In the genomic region with DNA sequence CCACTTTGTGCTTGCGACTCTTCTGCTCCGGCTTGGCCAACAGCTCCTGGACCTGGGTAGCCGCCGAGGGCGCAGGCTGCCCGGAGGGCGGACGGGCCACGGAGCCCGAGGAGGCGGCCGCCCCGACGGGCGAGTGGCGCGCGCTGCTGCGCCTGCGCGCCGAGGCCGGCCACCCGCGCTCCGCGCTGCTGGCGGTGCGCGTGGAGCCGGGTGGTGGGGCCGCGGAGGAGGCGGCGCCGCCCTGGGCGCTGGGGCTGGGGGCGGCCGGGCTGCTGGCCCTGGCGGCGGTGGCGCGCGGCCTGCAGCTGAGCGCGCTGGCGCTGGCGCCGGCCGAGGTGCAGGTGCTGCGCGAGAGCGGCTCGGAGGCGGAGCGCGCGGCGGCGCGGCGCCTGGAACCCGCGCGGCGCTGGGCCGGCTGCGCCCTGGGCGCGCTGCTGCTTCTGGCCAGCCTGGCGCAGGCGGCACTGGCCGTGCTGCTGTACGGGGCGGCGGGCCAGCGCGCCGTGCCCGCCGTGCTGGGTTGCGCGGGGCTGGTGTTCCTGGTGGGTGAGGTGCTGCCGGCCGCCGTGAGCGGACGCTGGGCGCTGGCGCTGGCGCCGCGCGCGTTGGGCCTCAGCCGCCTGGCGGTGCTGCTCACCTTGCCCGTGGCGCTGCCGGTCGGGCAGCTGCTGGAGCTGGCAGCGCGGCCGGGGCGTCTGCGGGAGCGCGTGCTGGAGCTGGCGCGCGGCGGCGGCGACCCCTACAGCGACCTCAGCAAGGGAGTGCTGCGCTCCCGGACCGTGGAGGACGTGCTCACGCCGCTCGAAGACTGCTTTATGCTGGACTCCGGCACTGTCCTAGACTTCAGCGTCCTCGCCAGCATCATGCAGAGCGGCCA, we compare ENCODE assay signal across 7 mouse cellular contexts. TPM values are rescaled to one million over a fixed set of nuclear protein-coding genes. Genes with fewer than 3 reads are reported as not detected.
DNase-seq lines count a peak whose midpoint lies in the region; ATAC-seq and TF ChIP-seq lines count a peak whose summit lies in the region.

No protein-coding gene starts in this region.

- peaks cover 53% of the 10 kb centered on the region for H3K4me1 ChIP-seq in E14TG2a.4 (replicated peaks; ENCODE audit: low read depth, low read length)
- H3K4me1 ChIP-seq in embryonic facial prominence, embryonic 11.5 days (ENCODE audit: control insufficient read depth, insufficient read depth, low read length): no peaks in the 10 kb centered on the region
- H3K4me1 ChIP-seq in heart, postnatal 0 days (ENCODE audit: control insufficient read depth, insufficient read depth): peaks cover 20% of the 10 kb centered on the region
- H3K4me1 ChIP-seq in megakaryocyte, embryonic 14.5 days: peaks cover 27% of the 10 kb centered on the region

- peak overlapping the region; percentile 91 for H3K4me2 ChIP-seq in embryonic facial prominence, embryonic 11.5 days (ENCODE audit: low read depth, low read length)
- H3K4me2 ChIP-seq in heart, postnatal 0 days (ENCODE audit: low read depth, low read length): peak overlapping the region; percentile 99

- peak; percentile 61 for DNase-seq in embryonic facial prominence, embryonic 11.5 days (ENCODE audit: low spot score)
- no peak for DNase-seq in heart, postnatal 0 days (ENCODE audit: low spot score)
- peak; percentile 34 to 60 for DNase-seq in layer of hippocampus, postnatal 36 days
- peak; percentile 23 for DNase-seq in spleen, adult 12 weeks (ENCODE audit: low spot score)

- peak overlapping the region; percentile 96 for H3K27ac ChIP-seq in embryonic facial prominence, embryonic 11.5 days (replicated peaks; ENCODE audit: low read depth, low read length)
- peak overlapping the region; percentile 99 for H3K27ac ChIP-seq in heart, postnatal 0 days (ENCODE audit: low read depth)

- no peaks in the 10 kb centered on the region for H3K27me3 ChIP-seq in E14TG2a.4 (ENCODE audit: insufficient read depth, low read length)
- no peaks in the 10 kb centered on the region for H3K27me3 ChIP-seq in embryonic facial prominence, embryonic 11.5 days (ENCODE audit: control insufficient read depth, insufficient read depth, low read length)
- no peaks in the 10 kb centered on the region for H3K27me3 ChIP-seq in heart, postnatal 0 days (ENCODE audit: control insufficient read depth, insufficient read depth, low read length)
- no peaks in the 10 kb centered on the region for H3K27me3 ChIP-seq in megakaryocyte, embryonic 14.5 days (replicated peaks)

- TF ChIP-seq EP300 in heart, postnatal 0 days (IDR thresholded peaks at IDR 0.05; ENCODE audit: low read depth): no peak

- H3K4me3 ChIP-seq in E14TG2a.4 (replicated peaks; ENCODE audit: low read length): peak overlapping the region; percentile 98
- H3K4me3 ChIP-seq in embryonic facial prominence, embryonic 11.5 days (ENCODE audit: low read depth, low read length): peak overlapping the region; percentile 92
- H3K4me3 ChIP-seq in heart, postnatal 0 days (ENCODE audit: low read depth, low read length): peak overlapping the region; percentile 92
- peak overlapping the region; percentile 99 for H3K4me3 ChIP-seq in megakaryocyte, embryonic 14.5 days (replicated peaks)

- peak overlapping the region; percentile 84 for H3K9ac ChIP-seq in embryonic facial prominence, embryonic 11.5 days (replicated peaks; ENCODE audit: low read length)
- peak overlapping the region; percentile 87 for H3K9ac ChIP-seq in heart, postnatal 0 days (replicated peaks; ENCODE audit: low read depth, low read length)

- under 1% methylated on average over 80 of the region's 126 CpGs for WGBS in embryonic facial prominence, embryonic 11.5 days
- 1% methylated on average over 97 of the region's 126 CpGs for WGBS in heart, postnatal 0 days

- H3K9me3 ChIP-seq in E14TG2a.4 (ENCODE audit: low read length): no peaks in the 10 kb centered on the region
- H3K9me3 ChIP-seq in embryonic facial prominence, embryonic 11.5 days (replicated peaks; ENCODE audit: control insufficient read depth, low read length): no peaks in the 10 kb centered on the region
- no peaks in the 10 kb centered on the region for H3K9me3 ChIP-seq in heart, postnatal 0 days (replicated peaks; ENCODE audit: control insufficient read depth, low read length)
- no peaks in the 10 kb centered on the region for H3K9me3 ChIP-seq in megakaryocyte, embryonic 14.5 days

- no peak for TF ChIP-seq CTCF in E14TG2a.4 (conservative IDR thresholded peaks at IDR 0.05; ENCODE audit: low read length)
- no peak for TF ChIP-seq CTCF in heart, postnatal 0 days (IDR thresholded peaks at IDR 0.05; ENCODE audit: low read depth)

- peaks cover 35% of the 10 kb centered on the region for H3K36me3 ChIP-seq in E14TG2a.4 (ENCODE audit: insufficient read depth, low read length)
- no peaks in the 10 kb centered on the region for H3K36me3 ChIP-seq in embryonic facial prominence, embryonic 11.5 days (replicated peaks; ENCODE audit: control insufficient read depth, insufficient read depth, low read depth, low read length)
- H3K36me3 ChIP-seq in heart, postnatal 0 days (replicated peaks; ENCODE audit: control insufficient read depth, insufficient read depth, low read length): 0 out of 2 replicates have a peak, but pooled peaks cover 11% of the 10 kb centered on the region
- H3K36me3 ChIP-seq in megakaryocyte, embryonic 14.5 days (replicated peaks; ENCODE audit: low read length): peaks cover 48% of the 10 kb centered on the region

- ATAC-seq in activated CD4-positive, CD25-positive, alpha-beta regulatory T cell, adult 4 months: peak; percentile 27
- ATAC-seq in embryonic facial prominence, embryonic 11.5 days (replicated peaks; ENCODE audit: insufficient number of reproducible peaks, low FRiP score, low TSS enrichment, low read depth): peak; percentile 75
- ATAC-seq in heart, postnatal 0 days (ENCODE audit: insufficient read depth, low read depth): peak; percentile 52

RNA-seq across cellular contexts. Expression of a gene that starts 0.7 kb away (rescaled TPM):
- 1 to 10 TPM; 4.0 to 5.5 TPM for polyA plus RNA-seq in activated CD4-positive, CD25-positive, alpha-beta regulatory T cell, adult 4 months (2017; shearing (Covaris generic))
- polyA plus RNA-seq in embryonic facial prominence, embryonic 11.5 days (2014; fragmentation: Nextera tagmentation; extraction: Ambion mirVana): 3.5 and 5.4 TPM in 2 replicates
- 10.2 and 21.4 TPM in 2 replicates for total RNA-seq in heart, postnatal 0 days (2014; rRNA removed; ENCODE audit: low replicate concordance)
- 2.0 and 2.2 TPM in 2 replicates for polyA plus RNA-seq in heart, postnatal 0 days (2015; fragmentation: Nextera tagmentation; extraction: Ambion mirVana)
- total RNA-seq in layer of hippocampus, postnatal 36 days (2021): 10 to 100 TPM; 29.0 to 39.0 TPM
- polyA plus RNA-seq in megakaryocyte, embryonic 14.5 days (2012; ENCODE audit: insufficient read depth, low replicate concordance): 9.6 and 10.5 TPM in 2 replicates

RNA-seq across cellular contexts. Expression of a gene that starts 24.4 kb away (rescaled TPM):
- 10 to 100 TPM; 28.7 to 52.4 TPM for polyA plus RNA-seq in activated CD4-positive, CD25-positive, alpha-beta regulatory T cell, adult 4 months (2017; shearing (Covaris generic))
- polyA plus RNA-seq in embryonic facial prominence, embryonic 11.5 days (2014; fragmentation: Nextera tagmentation; extraction: Ambion mirVana): 4.6 and 6.0 TPM in 2 replicates
- 62.2 and 93.8 TPM in 2 replicates for total RNA-seq in heart, postnatal 0 days (2014; rRNA removed; ENCODE audit: low replicate concordance)
- 26.7 and 34.2 TPM in 2 replicates for polyA plus RNA-seq in heart, postnatal 0 days (2015; fragmentation: Nextera tagmentation; extraction: Ambion mirVana)
- total RNA-seq in layer of hippocampus, postnatal 36 days (2021): 1 to 10 TPM; 7.9 to 8.5 TPM
- 2.7 and 5.6 TPM in 2 replicates for polyA plus RNA-seq in megakaryocyte, embryonic 14.5 days (2012; ENCODE audit: insufficient read depth, low replicate concordance)

RNA-seq across cellular contexts. Expression of a gene that starts 26.9 kb away (rescaled TPM):
- polyA plus RNA-seq in activated CD4-positive, CD25-positive, alpha-beta regulatory T cell, adult 4 months (2017; shearing (Covaris generic)): under 1 TPM in 1 of 2 experiments, not detected in 1; 0.73 TPM
- polyA plus RNA-seq in embryonic facial prominence, embryonic 11.5 days (2014; fragmentation: Nextera tagmentation; extraction: Ambion mirVana): not detected in 2 replicates
- not detected in 2 replicates for total RNA-seq in heart, postnatal 0 days (2014; rRNA removed; ENCODE audit: low replicate concordance)
- polyA plus RNA-seq in heart, postnatal 0 days (2015; fragmentation: Nextera tagmentation; extraction: Ambion mirVana): 1.2 TPM in 1 of 2 replicates, not detected in the other
- total RNA-seq in layer of hippocampus, postnatal 36 days (2021): not detected
- polyA plus RNA-seq in megakaryocyte, embryonic 14.5 days (2012; ENCODE audit: insufficient read depth, low replicate concordance): not detected in 2 replicates

RNA-seq across cellular contexts. Expression of a gene that starts 34.9 kb away (rescaled TPM):
- polyA plus RNA-seq in activated CD4-positive, CD25-positive, alpha-beta regulatory T cell, adult 4 months (2017; shearing (Covaris generic)): 10 to 100 TPM; 21.5 to 21.6 TPM
- polyA plus RNA-seq in embryonic facial prominence, embryonic 11.5 days (2014; fragmentation: Nextera tagmentation; extraction: Ambion mirVana): 11.9 and 14.4 TPM in 2 replicates
- 32.7 and 34.9 TPM in 2 replicates for total RNA-seq in heart, postnatal 0 days (2014; rRNA removed; ENCODE audit: low replicate concordance)
- 26.6 and 29.0 TPM in 2 replicates for polyA plus RNA-seq in heart, postnatal 0 days (2015; fragmentation: Nextera tagmentation; extraction: Ambion mirVana)
- 10 to 100 TPM; 11.9 to 12.6 TPM for total RNA-seq in layer of hippocampus, postnatal 36 days (2021)
- polyA plus RNA-seq in megakaryocyte, embryonic 14.5 days (2012; ENCODE audit: insufficient read depth, low replicate concordance): 7.9 and 10.2 TPM in 2 replicates

RNA-seq across cellular contexts. Expression of a gene that starts 40.9 kb away (rescaled TPM):
- 10 to 100 TPM in 1 of 2 experiments, 1 to 10 TPM in 1; 9.0 to 10.4 TPM for polyA plus RNA-seq in activated CD4-positive, CD25-positive, alpha-beta regulatory T cell, adult 4 months (2017; shearing (Covaris generic))
- 12.0 and 12.8 TPM in 2 replicates for polyA plus RNA-seq in embryonic facial prominence, embryonic 11.5 days (2014; fragmentation: Nextera tagmentation; extraction: Ambion mirVana)
- total RNA-seq in heart, postnatal 0 days (2014; rRNA removed; ENCODE audit: low replicate concordance): 5.2 and 7.4 TPM in 2 replicates
- 3.6 and 4.2 TPM in 2 replicates for polyA plus RNA-seq in heart, postnatal 0 days (2015; fragmentation: Nextera tagmentation; extraction: Ambion mirVana)
- total RNA-seq in layer of hippocampus, postnatal 36 days (2021): 10 to 100 TPM; 15.4 to 17.0 TPM
- 7.7 and 8.4 TPM in 2 replicates for polyA plus RNA-seq in megakaryocyte, embryonic 14.5 days (2012; ENCODE audit: insufficient read depth, low replicate concordance)
